Comparison of ENCODE assay signal across 21 mouse cellular contexts in the genomic region with DNA sequence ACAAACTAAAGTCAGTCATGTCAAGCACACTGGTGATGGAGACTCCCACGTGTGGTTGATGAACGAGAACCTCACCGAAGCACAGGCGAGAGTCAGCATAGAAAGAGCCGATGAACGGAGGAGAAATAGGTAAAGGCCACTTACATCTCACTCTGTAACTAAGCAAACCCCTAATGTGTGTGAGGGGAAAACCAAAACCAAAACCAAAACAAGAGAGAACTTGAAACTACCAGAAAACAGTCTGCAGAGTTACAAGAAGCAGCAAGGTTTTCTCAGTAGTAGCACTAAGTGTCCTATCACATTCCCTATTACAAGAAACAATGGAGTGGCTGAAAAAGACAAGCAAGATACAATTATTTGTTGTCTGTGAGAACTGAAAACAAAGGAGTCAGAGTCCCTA. TPM values are rescaled to one million over a fixed set of nuclear protein-coding genes. Genes with fewer than 3 reads are reported as not detected.
A peak's percentile ranks its signal among the peaks of the same experiment; 100 is the strongest.
DNase-seq lines count a peak whose midpoint lies in the region; ATAC-seq and TF ChIP-seq lines count a peak whose summit lies in the region.
"Had no signal": no experiment of that assay in that cellular context is flagged by ENCODE, and none has a peak within 500 bp of the region (broad histone marks: within the 10 kb centered on the region; RNA-seq: fewer than 3 reads in every experiment).

No protein-coding gene starts in this region.

- no peak overlapping the region for H3K9ac ChIP-seq in CH12.LX (ENCODE audit: insufficient read depth, low read depth)
- H3K9ac ChIP-seq in kidney, embryonic 16.5 days (replicated peaks; ENCODE audit: low read length) = no peak overlapping the region
- H3K9ac ChIP-seq: embryonic facial prominence, embryonic 12.5 days; forebrain, embryonic 13.5 days; forebrain, embryonic 15.5 days; forebrain, postnatal 0 days had no signal

- in situ Hi-C loops in CH12.LX (cut with MboI; ENCODE audit: low pct_ligation_motif_present, low pct_unique_long_range_greater_than_20kb, low sequenced_read_pairs) = no loop called here

- no peak for ATAC-seq in kidney, embryonic 16.5 days (ENCODE audit: low FRiP score, low TSS enrichment)
- ATAC-seq: forebrain, embryonic 13.5 days; forebrain, embryonic 15.5 days; forebrain, postnatal 0 days had no signal

- H3K9me3 ChIP-seq in CH12.LX (replicated peaks; ENCODE audit: low read length) = no peaks in the 10 kb centered on the region
- no peaks in the 10 kb centered on the region for H3K9me3 ChIP-seq in kidney, embryonic 16.5 days (ENCODE audit: low read length)
- H3K9me3 ChIP-seq: embryonic facial prominence, embryonic 10.5 days; embryonic facial prominence, embryonic 12.5 days; forebrain, embryonic 13.5 days; forebrain, embryonic 15.5 days had no signal

- dilution Hi-C loops in CH12.LX (cut with MboI; ENCODE audit: extremely low pct_ligation_motif_present, extremely low pct_unique_long_range_greater_than_20kb, low sequenced_read_pairs) = no loop called here

- TF ChIP-seq CTCF in CH12.LX (conservative IDR thresholded peaks at IDR 0.05 in 1 of 2, IDR thresholded peaks at IDR 0.05 in 1 of 2; ENCODE audit: low read depth in 2 of 2, low read length in 2 of 2) = no peak

- no peak for TF ChIP-seq RAD21 in CH12.LX (IDR thresholded peaks at IDR 0.05; ENCODE audit: low read depth, low read length)

- 81% methylated on average over 6 of the region's 6 CpGs for WGBS in kidney, embryonic 16.5 days

- no peak for TF ChIP-seq EP300 in CH12.LX (IDR thresholded peaks at IDR 0.05; ENCODE audit: low read length)

- DNase-seq in CD4-positive, CD25-positive, alpha-beta regulatory T cell, adult 2 months (ENCODE audit: low read depth, low spot score) = peak; percentile 14
- DNase-seq in CH12.LX (ENCODE audit: extremely low read depth) = no peak
- peak; percentile 58 for DNase-seq in induced T-regulatory cell, adult 2 months (ENCODE audit: low read depth)
- no peak for DNase-seq in spleen, adult 12 weeks (ENCODE audit: low spot score)
- no peak for DNase-seq in kidney, adult 11 months
- no peak for DNase-seq in heart, adult 8-10 months (ENCODE audit: low spot score)
- DNase-seq: adrenal gland, adult 8-10 months; adrenal gland, postnatal 14 days; adrenal gland, postnatal 36 days; B cell, adult 2 months; cerebellum, adult 11-12 months; cerebellum, adult 2 months; cerebellum, adult 9-10 months; cerebellum, postnatal 10 days; cerebellum, postnatal 25 days; forebrain, postnatal 0 days had no signal

- no peak for TF ChIP-seq POLR2A in CH12.LX (IDR thresholded peaks at IDR 0.05; ENCODE audit: low read depth, low read length)

- H3K36me3 ChIP-seq in CH12.LX (replicated peaks in 1 of 2; ENCODE audit: control insufficient read depth in 1 of 2, insufficient read depth in 1 of 2, low read length in 1 of 2) = peaks cover 6 to 57% of the 10 kb centered on the region in 2 experiments
- peaks cover 47% of the 10 kb centered on the region for H3K36me3 ChIP-seq in kidney, embryonic 16.5 days (ENCODE audit: insufficient read depth, low read length)

- no peak overlapping the region for H3K27ac ChIP-seq in CH12.LX (ENCODE audit: insufficient read depth, low read depth)
- H3K27ac ChIP-seq in kidney, embryonic 16.5 days (ENCODE audit: low read length) = no peak overlapping the region
- H3K27ac ChIP-seq: embryonic facial prominence, embryonic 10.5 days; embryonic facial prominence, embryonic 12.5 days; forebrain, embryonic 13.5 days; forebrain, embryonic 15.5 days had no signal

- no peaks in the 10 kb centered on the region for H3K27me3 ChIP-seq in CH12.LX (replicated peaks)
- no peaks in the 10 kb centered on the region for H3K27me3 ChIP-seq in kidney, embryonic 16.5 days (ENCODE audit: insufficient read depth, low read length)
- H3K27me3 ChIP-seq: embryonic facial prominence, embryonic 12.5 days; forebrain, embryonic 13.5 days; forebrain, embryonic 15.5 days had no signal

- peak overlapping the region; percentile 6; the same call in 1 of the 2 replicates for H3K4me2 ChIP-seq in CH12.LX (ENCODE audit: insufficient read depth, low read depth, poor library complexity, severe bottlenecking)
- no peak overlapping the region for H3K4me2 ChIP-seq in kidney, embryonic 16.5 days (replicated peaks; ENCODE audit: low read depth, low read length)
- H3K4me2 ChIP-seq: embryonic facial prominence, embryonic 12.5 days; forebrain, embryonic 13.5 days; forebrain, embryonic 15.5 days had no signal

- H3K79me2 ChIP-seq in CH12.LX (replicated peaks; ENCODE audit: control insufficient read depth, extremely low read depth, insufficient read depth, poor library complexity, severe bottlenecking) = no peaks in the 10 kb centered on the region

- peaks cover 0 to 7% of the 10 kb centered on the region in 2 experiments; a peak in 2 of 4 replicates for H3K4me1 ChIP-seq in CH12.LX (ENCODE audit: control insufficient read depth in 1 of 2, insufficient read depth in 2 of 2)
- H3K4me1 ChIP-seq in kidney, embryonic 16.5 days (ENCODE audit: insufficient read depth, low read length) = no peaks in the 10 kb centered on the region
- H3K4me1 ChIP-seq: embryonic facial prominence, embryonic 10.5 days; embryonic facial prominence, embryonic 12.5 days; forebrain, embryonic 13.5 days; forebrain, embryonic 15.5 days had no signal

- H3K4me3 ChIP-seq in CH12.LX (replicated peaks in 1 of 3; ENCODE audit: low read depth in 2 of 3, low read length in 2 of 3, poor library complexity in 1 of 3) = no peak overlapping the region
- no peak overlapping the region for H3K4me3 ChIP-seq in kidney, embryonic 16.5 days (ENCODE audit: low read length)
- H3K4me3 ChIP-seq: embryonic facial prominence, embryonic 10.5 days; embryonic facial prominence, embryonic 12.5 days; forebrain, embryonic 13.5 days; forebrain, embryonic 15.5 days had no signal

TF ChIP-seq in CH12.LX, 34 proteins besides CTCF, POLR2A, EP300 and RAD21:
- no peak for TF ChIP-seq TCF12 (IDR thresholded peaks at IDR 0.05; ENCODE audit: low read depth, low read length)
- no peak for TF ChIP-seq ZKSCAN1 (IDR thresholded peaks at IDR 0.05; ENCODE audit: borderline replicate concordance, low read depth, low read length)
- TF ChIP-seq TBP (conservative IDR thresholded peaks at IDR 0.05; ENCODE audit: low read depth, low read length) = no peak
- TF ChIP-seq JUND (conservative IDR thresholded peaks at IDR 0.05; ENCODE audit: low read depth, low read length) = no peak
- TF ChIP-seq SMC3 (IDR thresholded peaks at IDR 0.05; ENCODE audit: low read depth, low read length) = no peak
- TF ChIP-seq IRF4 (IDR thresholded peaks at IDR 0.05; ENCODE audit: low read depth, low read length) = no peak; the same call in 1 of the 2 replicates
- TF ChIP-seq HCFC1 (IDR thresholded peaks at IDR 0.05; ENCODE audit: low read depth, low read length) = no peak
- TF ChIP-seq SIN3A (IDR thresholded peaks at IDR 0.05; ENCODE audit: low read length) = no peak
- no peak for TF ChIP-seq MEF2A (IDR thresholded peaks at IDR 0.05; ENCODE audit: borderline replicate concordance, low read depth, low read length)
- TF ChIP-seq NELFE (IDR thresholded peaks at IDR 0.05; ENCODE audit: low read depth, low read length) = no peak
- TF ChIP-seq ETS1 (conservative IDR thresholded peaks at IDR 0.05; ENCODE audit: low read depth, low read length) = no peak
- no peak for TF ChIP-seq GABPA (IDR thresholded peaks at IDR 0.05; ENCODE audit: insufficient replicate concordance, low read depth, low read length)
- no peak for TF ChIP-seq CHD2 (IDR thresholded peaks at IDR 0.05; ENCODE audit: low read length)

RNA-seq across cellular contexts. Expression of gene Akap9, which starts 24.6 kb away (rescaled TPM):
- total RNA-seq in CH12.LX (2012; rRNA removed) = 15.6 and 17.2 TPM in 2 replicates
- total RNA-seq in CH12.LX (2014; rRNA removed) = 8.4 and 10.3 TPM in 2 replicates
- polyA plus RNA-seq in CH12.LX (2012; ENCODE audit: insufficient read length, low read depth) = 12.8 and 13.5 TPM in 2 replicates
- total RNA-seq in heart, adult 8-10 months (2022) = 10 to 100 TPM; 40.7 to 52.6 (median 49.2) TPM
- 113 and 126 TPM in 2 replicates for polyA plus RNA-seq in kidney, embryonic 16.5 days (2015; fragmentation: Nextera tagmentation; extraction: Ambion mirVana)

RNA-seq across cellular contexts. Expression of gene Mterf1a, which starts 58.8 kb away (rescaled TPM):
- total RNA-seq in CH12.LX (2012; rRNA removed) (11.0 and 11.7 TPM in 2 replicates), CH12.LX (2014; rRNA removed) (18.1 and 21.4 TPM in 2 replicates)
- 7.8 and 11.6 TPM in 2 replicates for polyA plus RNA-seq in CH12.LX (2012; ENCODE audit: insufficient read length, low read depth)
- 1 to 10 TPM; 3.1 to 3.6 (median 3.2) TPM for total RNA-seq in heart, adult 8-10 months (2022)
- polyA plus RNA-seq in kidney, embryonic 16.5 days (2015; fragmentation: Nextera tagmentation; extraction: Ambion mirVana) = 8.7 and 8.8 TPM in 2 replicates

Comparison
In these comparisons a context has a peak if more than half of its experiments do, and no peak if none do; other contexts are left out.
1. DNase-seq: peak in CD4-positive, CD25-positive, alpha-beta regulatory T cell, adult 2 months (single experiment) and induced T-regulatory cell, adult 2 months (single experiment); none in CH12.LX (single experiment), spleen, adult 12 weeks (single experiment), kidney, adult 11 months (single experiment) and heart, adult 8-10 months (single experiment).